Mouse (Mus musculus) left cerebral cortex, postnatal 10 days (tissue): Measurements from ENCODE around the gene Hoxc8. TPM values are rescaled to one million over a fixed set of nuclear protein-coding genes. Genes with fewer than 3 reads are reported as not detected.

ENCODE experiments used
- DNase-seq, 2 experiments: peaks; one replicate each; pipeline ENCODE4 v3.0.0; 2021 to 2022; ENCODE audit warnings: low spot score in 2 of 2, mixed read lengths in 1 of 2; ENCODE audit errors: extremely low spot score in 1 of 2
- intact Hi-C: fragments of 180-260 bp; cut with DNase I; formaldehyde crosslinking; loops from one replicate; pipeline ENCODE4 v1.15.1; 2025
- total RNA-seq, 2 experiments: library from RNA; stranded (reverse); gene quantifications; 2 replicates each; pipeline ENCODE4 v1.2.3; 2021

The Hoxc8 gene
- total RNA-seq, 2 experiments from 2014 or later = not detected

- no peak for DNase-seq
- intact Hi-C loops = no loop called here
Observed at GRCm38 (mm10) chr15:102963671-102964640, 26.5 kb upstream of the Hoxc8 start.

- intact Hi-C loops = no loop called here
- DNase-seq = no peak
Observed at GRCm38 (mm10) chr15:102965003-102965891, 25.2 kb upstream of the Hoxc8 start.

GRCm38 (mm10) chr15:102965892-102966775 lies 24.3 kb upstream of the Hoxc8 start:
- peak in 1 of 2 experiments; percentile 70 for DNase-seq
- intact Hi-C loops = no loop called here

DNA sequence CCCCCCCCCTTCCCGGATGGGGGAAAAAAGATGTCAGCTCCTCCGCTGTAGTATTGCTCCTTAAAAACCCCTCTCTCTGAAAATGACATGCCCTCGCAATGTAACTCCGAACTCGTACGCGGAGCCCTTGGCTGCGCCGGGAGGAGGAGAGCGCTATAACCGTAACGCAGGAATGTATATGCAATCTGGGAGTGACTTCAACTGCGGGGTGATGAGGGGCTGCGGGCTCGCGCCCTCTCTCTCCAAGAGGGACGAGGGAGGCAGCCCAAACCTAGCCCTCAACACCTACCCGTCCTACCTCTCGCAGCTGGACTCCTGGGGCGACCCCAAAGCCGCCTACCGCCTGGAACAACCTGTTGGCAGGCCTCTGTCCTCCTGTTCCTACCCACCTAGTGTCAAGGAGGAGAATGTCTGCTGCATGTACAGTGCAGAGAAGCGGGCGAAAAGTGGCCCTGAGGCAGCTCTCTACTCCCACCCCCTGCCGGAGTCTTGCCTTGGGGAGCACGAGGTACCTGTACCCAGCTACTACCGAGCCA lies 23.6 kb upstream of the Hoxc8 start, which contains the start of gene Hoxc10:
Gene Hoxc10, plus strand, starts transcription at position 21 of the 536 bp plus-strand sequence.
- DNase-seq = no peak
- intact Hi-C loops = no loop called here

DNA sequence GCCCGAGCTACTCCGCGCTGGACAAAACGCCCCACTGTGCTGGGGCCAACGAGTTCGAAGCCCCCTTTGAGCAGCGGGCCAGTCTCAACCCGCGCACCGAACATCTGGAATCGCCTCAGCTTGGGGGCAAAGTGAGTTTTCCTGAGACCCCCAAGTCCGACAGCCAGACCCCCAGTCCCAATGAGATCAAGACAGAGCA lies 23.2 kb upstream of the Hoxc8 start, which contains the start of gene Hoxc5:
Gene Hoxc5, plus strand, starts transcription at position 132 of the 199 bp plus-strand sequence.
- no peak for DNase-seq
- intact Hi-C loops = no loop called here

DNA sequence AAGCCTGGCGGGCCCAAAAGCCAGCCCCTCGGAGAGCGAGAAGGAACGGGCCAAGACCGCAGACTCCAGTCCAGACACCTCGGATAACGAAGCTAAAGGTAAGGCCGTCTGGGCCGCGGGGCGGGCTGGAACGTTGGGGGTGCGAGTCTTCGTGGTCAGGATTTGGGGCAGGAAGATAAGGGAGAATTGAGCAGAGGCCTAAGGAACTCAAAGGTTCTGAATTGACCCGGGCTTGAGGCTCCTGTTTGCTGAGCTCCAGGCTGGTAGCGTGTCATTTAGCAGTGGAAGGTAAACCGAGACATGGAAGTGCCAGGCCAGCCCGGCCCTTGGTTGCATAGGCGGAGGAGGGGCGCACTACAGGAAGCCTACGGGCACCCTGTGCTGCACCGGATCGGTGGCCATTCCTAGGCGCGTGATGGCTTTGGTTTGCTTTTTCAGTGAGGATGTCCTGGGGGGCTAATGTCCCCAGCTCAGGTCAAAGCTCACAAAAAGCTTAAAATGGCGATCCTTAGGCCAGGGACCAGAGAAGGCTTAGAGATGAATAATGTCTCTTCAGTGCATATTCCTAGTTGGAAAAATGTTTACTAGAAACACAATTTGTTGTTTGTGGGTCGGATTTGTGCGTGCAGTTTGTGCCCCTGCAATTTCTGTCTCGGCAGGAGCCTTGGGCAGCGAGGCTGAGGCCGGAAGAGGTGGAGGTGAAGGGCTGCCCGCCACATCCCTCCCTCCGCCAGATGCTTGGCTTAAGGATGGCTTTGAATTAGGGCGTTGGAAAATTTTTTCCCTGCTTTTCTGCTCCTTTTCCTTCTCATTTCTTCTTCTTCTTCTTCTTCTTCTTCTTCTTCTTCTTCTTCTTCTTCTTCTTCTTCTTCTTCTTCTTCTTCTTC lies 22.7 kb upstream of the Hoxc8 start:
- DNase-seq = no peak
- intact Hi-C loops = no loop called here

DNA sequence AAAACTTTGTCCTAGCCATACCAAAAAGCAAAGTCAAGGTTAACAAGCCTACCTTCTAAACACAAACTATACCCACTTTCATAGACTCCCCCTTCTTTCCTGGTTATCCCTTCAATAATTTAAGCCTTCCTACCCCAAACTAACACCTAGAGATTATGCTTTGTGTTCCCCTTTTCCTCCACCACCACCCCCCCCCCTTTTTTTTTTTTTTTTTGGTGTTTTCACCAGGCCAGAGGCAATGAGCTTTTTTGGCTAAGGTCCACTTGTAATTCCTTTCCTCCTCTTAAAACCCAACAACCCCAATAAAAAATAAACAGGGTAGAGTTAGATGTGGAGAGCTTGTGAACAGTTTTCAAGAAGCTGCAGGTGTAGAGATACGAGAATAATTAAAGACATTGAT lies 21.1 kb upstream of the Hoxc8 start:
- intact Hi-C loops = no loop called here
- DNase-seq = no peak

DNA sequence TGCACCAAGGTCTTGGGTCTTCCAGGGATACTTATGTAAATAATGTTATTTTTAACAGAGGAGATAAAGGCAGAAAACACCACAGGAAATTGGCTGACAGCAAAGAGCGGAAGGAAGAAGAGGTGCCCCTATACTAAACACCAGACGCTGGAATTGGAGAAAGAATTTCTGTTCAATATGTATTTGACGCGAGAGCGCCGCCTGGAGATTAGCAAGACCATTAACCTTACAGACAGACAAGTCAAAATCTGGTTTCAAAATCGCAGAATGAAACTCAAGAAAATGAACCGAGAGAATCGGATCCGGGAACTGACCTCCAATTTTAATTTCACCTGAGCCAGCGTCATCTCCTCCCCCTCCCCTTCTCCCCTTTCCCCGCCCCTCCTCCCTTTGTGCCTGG lies 19.7 kb upstream of the Hoxc8 start:
- intact Hi-C loops = loop anchor here (5.0 kb wide), 1 partner anchor 208 kb away; no protein-coding TSS in a partner anchor
- DNase-seq = no peak

DNA sequence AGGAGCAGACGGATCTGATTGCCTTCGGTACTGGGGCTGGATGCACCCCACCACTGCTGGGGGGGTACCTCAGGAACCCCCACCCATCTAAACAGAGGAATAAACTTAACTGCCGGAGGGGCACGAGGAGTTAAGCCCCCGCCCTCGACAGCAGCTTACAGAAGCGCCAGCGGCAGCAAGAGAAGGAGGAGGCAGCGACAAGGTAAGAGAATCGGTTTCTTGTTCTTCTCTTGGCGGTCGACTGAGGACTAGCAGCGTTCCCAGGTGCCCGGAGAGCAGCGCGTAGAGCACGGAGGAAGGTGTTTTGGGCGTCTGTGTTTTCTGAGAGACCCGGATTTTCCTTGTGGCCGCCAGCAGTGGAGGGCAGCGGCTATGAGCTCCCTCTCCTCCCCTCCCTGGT lies 18.2 kb upstream of the Hoxc8 start:
- no peak for DNase-seq
- intact Hi-C loops = loop anchor here (5.0 kb wide), 1 partner anchor 210 kb away; no protein-coding TSS in a partner anchor

DNA sequence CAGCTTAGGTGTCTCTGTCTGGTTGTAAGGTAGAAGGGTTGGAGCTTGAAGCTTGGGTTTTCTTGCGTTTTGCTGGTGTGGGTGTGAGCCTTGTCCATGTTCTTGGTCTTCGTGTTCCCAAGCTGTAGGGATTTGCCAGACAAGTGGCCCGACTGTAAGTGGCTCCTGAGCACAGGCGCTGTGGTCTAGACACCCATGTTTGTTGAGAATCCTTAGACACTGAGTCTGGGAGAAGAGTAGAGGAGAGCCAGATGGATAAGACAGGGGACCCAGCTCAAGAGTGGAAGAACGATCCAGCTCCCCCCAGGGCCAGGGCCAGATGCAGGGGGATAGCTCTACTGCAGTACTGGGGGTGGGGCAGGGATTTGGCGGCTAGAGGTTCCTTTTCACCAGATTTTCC lies 17.7 kb upstream of the Hoxc8 start:
- intact Hi-C loops = loop anchor here (5.0 kb wide), 1 partner anchor 210 kb away; no protein-coding TSS in a partner anchor
- no peak for DNase-seq

DNA sequence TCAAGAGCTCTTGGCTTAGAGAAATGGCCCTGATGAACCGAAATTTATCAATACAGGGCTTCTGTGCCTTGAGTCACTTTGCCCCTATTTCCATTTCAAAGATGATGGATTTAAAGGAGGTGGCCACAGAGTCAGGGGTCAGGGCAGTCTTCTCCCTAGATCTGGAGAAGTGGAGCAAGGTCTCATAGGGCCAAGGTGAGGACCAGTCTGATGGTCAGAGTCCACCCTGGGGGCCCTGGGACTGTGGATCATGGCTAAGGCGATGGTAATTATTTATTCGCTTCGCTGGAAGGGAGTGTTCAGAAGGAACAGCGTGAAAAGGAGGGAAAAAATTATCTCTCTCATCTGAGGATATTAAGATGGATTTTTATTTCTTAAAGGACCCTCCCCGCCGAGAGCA lies 15.4 kb upstream of the Hoxc8 start:
- no peak for DNase-seq
- intact Hi-C loops = no loop called here

DNA sequence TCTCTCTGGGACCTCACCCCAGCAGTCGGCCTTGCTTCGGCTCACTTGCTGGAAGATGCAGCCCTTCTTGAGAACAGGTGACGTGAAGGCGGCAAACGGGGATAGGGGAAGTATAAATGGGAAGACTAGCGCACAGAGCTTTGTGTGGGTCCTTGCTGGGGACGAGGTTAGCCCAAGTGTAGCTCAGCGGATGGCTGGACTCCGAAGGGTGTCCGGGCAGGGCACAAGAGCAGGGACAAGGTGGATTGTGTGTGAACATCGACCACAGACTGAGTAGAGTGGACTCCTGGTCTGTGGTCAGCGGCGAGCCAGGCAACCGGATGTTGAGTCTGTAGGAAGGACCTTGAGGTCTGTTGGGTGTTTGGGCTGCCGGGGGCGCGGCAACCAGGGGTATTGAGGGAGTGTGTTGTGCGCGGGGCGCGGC lies 14.7 kb upstream of the Hoxc8 start:
- DNase-seq = no peak
- intact Hi-C loops = no loop called here

DNA sequence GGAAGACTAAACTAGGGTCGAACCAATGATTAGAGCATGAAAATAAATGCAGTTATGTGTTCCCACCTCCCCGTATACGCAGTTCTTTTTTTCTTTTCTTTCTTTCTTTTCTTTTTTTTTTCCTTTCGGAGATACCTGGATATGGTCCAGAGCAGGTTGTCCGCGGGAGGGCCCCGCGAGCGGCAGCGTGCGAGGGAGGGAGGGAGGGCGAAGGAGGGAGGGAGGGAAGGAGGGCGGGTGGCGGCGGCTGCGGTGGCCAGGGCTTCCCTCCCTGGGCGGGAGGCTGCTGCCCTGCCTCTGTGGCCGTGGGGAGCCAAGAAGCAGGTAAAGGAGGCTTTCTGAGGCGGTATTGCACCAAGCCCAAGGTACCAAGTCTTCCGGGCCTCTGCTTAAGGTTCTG lies 14.2 kb upstream of the Hoxc8 start, which contains the start of gene Hoxc9:
Gene Hoxc9, plus strand, starts transcription at position 269 of the 400 bp plus-strand sequence.
- DNase-seq = no peak
- intact Hi-C loops = no loop called here

- intact Hi-C loops = no loop called here
- no peak for DNase-seq
Observed at GRCm38 (mm10) chr15:102976631-102977422, 13.6 kb upstream of the Hoxc8 start.

GRCm38 (mm10) chr15:102977423-102977974 lies 12.9 kb upstream of the Hoxc8 start:
- no peak for DNase-seq
- intact Hi-C loops = no loop called here
